Mouse (Mus musculus) kidney, postnatal 25 days (tissue): Measurements from ENCODE around the gene Timp3.
A peak's percentile ranks its signal among the peaks of the same experiment; 100 is the strongest.
"Not testable (repeated sequence)": the region's sequence is repeated elsewhere in the genome, so short reads cannot be mapped to it uniquely, and the experiment has no call there.

ENCODE experiments used
- DNase-seq, 2 experiments: peaks; one replicate each; pipeline ENCODE4 v3.0.0; 2021; ENCODE audit warnings: mixed read lengths in 2 of 2

Timp3 gene

DNA sequence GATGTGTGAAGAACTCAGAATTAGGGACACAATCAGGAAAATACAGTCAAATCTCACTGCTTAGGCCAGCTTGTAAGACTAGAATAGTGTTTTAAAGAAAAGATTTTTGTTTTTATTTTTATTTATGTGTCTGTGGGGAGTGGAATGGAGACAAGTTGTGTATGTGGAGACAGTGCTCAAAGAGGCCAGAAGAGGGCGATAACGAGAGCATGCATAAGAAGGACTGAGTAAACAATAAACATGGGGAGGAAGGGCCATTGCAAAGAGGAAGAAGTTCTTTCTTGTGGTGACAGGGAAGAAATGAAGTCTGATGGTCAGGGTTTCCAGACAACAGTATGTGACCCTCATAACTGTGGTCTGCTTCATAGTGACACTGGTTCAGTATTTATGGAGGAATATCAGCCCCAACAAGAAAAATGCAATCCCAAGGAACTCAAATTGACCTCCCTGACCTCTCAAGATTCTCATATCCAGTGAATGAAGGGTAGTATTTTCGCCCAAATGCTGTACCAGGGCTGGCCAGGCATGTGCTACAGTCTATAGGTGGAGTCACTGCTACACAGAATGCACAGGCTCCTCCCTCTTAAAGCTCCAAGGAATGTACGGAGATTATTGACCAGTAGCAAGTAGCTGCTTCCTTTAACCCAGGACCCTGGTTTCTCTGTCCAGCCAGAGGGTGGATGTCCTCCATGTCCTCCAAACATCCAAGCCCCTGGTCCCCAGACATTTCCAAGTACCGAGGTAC, 56.8 kb downstream of the Timp3 start:
- DNase-seq, result peak; percentile 71 to 84

DNA sequence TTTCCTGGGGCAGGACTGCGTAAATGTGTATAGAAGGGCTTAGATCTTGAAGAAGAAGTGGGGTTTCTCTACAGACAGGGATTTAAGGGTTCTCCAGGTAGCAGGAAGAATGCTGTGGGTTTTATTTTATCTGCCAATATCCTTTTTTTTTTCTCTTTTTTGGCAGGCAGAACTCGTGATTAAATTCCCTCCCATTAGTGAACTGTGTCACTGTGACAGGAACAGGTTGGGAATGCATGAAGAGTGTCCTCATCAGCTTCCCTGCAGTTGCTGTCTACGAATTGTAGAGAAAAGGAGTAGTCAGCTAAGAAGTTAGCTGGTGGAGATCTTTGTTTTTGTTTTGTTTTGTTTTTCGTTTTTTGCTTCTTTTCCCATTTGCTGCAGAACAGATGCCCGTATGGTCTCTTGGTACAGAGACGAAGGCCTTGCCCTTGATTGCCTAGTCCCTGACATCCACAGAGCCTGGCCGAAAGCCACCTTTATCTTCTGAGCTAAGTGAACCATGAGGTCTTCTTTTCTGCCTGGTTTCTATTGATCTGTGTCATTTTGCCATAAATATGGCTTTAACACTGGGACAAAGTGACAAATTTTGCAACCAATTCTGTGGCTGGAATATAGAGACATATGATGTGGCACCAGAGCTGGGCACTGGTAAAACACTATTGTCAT, 58.3 kb downstream of the Timp3 start:
- no peak for DNase-seq

DNA sequence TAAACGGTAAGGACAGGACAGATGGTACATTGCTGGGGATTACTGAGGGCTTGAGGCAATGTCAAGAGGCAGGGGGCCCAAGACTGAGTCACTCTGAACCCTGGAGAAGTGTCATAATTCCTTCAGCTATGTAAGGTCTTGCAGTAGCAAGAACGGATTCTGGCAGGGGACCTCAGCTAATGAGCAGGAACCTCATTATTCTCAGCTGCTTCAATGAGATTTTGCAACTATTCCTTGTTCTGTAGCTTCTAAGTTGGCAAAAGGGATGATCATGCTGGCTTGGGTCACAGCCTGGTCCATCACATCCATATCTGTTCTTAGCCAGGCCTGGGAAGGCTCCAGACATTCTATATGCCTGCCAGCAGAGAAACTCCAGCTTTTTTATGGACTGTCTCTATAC, 59.0 kb downstream of the Timp3 start:
- no peak for DNase-seq

DNA sequence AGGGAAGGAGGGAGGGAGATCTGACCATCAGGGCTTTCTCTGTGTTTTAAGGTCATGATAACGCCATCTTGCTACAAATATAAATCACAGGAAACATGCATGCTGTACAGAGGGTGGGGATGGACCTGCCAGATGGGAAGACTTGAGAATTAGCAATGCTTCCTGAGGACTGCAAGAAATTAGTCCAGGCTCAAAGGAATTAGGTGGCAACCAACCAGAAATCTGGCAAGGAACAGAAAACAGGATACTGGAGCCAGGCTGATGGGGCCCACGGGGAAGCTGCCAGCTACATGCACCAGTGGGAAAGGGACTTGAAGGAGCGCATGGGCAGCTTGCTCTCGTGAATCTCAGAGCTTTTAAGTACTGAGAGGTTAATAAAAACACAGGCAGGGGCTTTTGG, 59.5 kb downstream of the Timp3 start:
- no peak for DNase-seq

DNA sequence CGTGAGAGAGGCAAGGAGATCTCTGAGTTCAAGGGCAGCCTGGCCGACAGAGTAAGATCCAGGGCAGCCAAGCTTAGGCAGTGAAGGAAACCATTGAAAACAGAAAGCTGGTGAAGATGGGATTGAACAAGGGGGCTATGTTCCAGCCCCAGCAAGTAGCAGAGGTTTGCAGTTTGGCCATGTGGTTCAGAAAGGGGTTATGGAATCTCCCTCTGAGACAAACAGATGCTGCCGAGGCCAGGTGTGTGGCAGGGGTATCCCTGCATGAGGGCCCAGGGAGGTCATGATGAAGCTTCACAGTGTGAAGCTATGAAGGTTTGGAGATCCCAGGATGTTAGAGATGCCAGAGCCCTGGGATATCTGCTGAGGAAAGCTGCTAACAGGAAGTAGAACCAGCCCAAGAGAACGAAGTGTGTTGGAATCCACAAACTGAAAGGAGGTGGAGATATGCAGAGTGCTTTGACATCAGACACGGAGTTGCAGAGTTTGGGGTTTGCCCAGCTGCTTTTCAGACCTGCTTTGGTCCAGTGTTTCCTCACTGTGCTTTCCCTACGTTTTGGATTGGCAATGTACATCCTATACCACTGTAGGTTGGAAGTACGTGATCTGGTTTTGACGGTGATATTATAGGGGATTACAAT, 63.6 kb downstream of the Timp3 start:
- no peak for DNase-seq

DNA sequence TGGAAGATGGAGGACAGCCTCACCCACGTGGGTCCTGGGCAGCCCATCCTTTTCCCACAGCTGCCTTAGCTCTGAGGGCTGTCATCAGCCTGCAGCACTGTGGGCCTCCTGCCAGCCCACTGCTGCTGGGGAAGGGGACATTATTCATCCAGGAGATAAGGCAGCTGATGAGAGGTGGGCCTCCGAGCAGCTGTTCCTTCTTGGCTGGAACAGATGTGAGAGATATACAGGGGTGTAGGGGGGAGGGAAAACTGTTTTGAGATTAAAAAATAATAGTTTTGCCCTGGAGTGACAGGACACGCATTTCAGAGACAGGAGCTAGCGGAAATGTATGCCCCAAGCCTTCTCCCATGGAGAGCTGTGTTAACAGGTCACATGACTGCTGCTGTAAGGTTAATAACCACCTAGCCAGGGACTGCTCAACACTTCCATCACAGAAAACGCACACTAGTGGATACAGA, 65.5 kb downstream of the Timp3 start:
- DNase-seq, result peak; percentile 66 to 82

DNA sequence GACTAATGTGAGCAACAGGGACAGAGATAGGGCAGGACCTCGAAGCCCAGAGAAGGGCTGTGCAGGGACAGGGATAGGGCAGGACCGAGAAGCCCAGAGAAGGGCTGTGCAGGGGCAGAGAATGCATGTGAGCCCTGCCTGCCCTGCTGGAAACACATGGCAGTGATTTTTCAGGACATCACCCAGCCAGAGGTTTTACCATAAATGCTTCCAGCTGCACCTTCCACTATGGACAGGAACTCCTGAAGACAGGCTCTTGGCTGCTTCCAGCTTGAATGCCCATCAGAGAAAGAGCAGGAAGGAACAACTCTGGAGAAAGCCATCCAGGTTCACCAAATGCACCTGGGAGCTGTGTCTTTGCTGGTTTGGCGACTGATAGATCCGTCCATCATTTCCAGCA, 67.2 kb downstream of the Timp3 start:
- DNase-seq, result no peak

DNA sequence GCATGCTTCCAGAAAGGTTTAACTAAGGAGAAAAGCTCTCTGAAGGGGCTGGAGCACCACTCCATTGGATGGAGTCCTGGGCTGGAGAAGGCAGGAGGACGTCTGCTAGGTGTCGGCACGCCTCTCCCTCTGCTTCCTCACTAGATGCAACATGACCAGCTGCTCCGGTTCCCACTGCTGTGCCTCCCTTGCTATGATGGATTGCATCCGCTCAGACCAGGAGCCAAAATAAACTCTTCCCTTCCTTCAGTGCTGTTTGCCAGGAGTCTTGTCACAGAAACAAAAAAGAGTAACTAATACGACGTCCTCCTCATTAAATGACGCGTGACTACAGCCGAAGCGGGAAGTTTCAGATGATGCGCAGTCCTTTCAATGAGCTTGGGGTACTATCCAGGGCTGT, 68.6 kb downstream of the Timp3 start:
- peak; percentile 72 to 85 for DNase-seq

DNA sequence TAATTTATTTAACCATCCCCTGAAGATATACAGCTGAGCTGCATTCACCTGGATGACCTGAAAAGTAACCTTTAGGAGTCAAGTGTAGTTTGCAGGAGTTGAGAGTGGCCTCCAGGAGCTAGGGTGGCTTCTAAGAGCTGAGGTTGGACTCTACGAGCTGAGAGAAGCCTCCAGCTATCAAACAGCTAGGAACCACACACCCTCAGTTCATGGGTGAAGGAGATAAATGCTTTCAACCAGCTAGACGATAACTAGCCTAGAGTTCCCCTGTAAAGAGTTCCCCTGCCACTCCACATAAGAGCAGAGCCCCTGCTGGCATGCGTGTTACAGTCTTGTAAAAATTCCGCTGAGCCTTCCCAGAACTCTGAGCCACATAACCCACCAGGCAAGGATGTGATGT, 69.2 kb downstream of the Timp3 start:
- no peak for DNase-seq

DNA sequence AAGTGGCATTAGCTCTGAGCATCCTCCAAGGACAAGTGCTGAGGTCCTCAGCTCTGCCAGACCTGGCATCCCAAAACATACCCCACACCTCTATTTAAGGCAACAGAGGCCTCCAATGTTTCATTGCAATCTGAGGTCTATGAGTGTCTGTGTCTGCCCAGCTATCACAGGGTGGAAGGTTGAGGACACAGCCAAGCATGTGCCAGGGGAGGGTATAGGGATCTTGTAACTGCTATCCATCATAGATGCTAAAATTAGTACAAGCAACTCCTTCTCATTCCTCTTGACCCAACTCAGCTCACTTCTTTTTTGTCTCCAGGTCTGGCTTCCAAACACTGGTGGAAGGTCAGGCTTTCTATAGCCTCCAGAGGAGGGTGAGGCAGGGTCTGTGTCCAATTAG, 71.4 kb downstream of the Timp3 start:
- DNase-seq, result no peak

DNA sequence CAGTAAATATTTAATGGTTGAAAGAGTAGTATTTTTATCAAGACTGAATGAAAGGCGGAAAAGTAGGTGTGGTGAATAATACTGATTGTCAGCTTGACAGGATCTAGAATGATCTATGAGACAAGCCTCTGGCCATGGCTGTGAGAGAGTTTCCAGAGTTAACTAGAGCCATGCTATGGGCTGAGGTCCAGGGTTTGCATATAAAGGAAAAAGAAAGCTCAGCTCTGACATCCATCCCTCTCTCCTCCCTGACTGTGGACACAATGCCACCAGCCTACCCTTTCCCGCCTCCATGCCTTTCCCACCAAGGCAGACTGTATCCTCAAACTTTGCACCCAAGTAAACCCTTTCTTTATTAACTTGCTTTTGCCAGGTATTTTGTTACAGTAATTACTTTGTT, 73.9 kb downstream of the Timp3 start:
- no peak for DNase-seq

DNA sequence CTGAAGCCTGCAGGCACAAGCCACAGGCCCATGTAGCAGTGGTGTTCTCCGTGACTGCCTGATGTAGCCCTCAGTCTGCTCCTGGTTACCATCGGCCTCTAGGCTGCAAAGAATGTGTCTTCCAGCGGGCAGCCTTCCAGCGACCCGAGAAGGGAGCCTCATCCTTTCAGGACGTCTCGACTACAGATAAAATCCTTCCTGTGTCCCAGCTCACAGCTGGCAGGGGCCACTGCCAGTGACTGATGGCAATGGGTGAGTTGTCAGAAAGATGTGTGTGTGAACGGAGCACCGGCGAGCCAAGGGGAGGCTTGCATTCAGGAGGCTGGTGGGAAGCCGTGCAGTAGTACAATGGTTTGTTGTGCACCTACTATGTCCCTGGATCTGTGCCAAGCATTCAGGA, 75.7 kb downstream of the Timp3 start:
- DNase-seq, result peak; percentile 68 to 83

DNA sequence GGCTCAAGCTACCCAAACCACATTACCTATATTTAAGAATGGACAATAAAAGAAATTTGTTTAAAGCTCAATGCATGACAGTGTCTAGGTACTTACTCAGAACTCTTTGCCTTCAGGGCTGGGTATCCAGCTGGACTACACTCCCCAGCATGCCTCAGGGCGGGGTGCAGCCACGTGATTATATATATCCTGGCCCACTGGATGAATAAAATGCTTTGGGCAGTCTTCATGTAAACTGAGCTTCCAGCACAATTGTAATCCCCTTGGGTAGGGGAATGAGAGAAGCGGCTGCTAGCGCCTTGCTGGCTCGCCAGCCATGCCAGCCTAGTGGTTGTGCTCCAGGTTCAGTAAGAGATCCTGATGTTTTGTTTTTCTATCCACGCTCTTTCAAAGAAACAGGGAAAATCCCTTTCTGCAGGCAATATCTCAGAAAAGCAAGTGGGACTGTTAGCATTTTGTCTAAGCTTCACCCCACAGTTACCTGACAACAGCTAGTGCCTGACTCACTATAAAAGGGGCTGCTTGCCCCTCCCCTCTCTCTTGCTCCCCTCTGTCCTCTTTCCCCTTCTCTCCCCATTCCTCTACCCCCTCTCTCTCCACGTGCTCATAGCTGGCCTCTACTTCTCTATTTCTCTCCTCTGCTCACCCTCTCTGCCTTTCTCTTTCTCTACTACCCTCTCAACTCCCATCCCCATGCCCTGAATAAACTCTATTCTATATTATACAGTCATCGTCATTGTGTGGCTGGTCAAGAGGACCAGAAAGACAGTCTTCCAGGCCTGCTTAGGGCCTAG, 76.4 kb downstream of the Timp3 start:
- no peak for DNase-seq

DNA sequence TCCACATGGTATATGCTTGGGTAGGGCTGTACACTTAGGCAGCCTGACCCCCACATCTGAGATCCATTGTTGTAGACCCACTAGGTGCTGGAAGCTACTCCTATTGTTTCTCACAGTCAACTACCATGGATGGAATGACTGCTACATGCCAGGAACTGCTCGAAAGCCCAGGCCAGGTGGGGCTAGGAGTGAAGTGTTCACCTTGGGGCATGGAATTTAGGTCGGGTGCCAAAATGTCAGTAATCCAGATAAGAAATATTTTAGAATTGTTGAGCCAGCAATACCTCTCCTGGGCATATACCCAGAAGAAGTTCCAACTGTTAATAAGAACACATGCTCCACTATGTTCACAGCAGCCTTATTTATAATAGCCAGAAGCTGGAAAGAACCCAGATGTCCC, 78.6 kb downstream of the Timp3 start:
- DNase-seq, result not testable (repeated sequence)

DNA sequence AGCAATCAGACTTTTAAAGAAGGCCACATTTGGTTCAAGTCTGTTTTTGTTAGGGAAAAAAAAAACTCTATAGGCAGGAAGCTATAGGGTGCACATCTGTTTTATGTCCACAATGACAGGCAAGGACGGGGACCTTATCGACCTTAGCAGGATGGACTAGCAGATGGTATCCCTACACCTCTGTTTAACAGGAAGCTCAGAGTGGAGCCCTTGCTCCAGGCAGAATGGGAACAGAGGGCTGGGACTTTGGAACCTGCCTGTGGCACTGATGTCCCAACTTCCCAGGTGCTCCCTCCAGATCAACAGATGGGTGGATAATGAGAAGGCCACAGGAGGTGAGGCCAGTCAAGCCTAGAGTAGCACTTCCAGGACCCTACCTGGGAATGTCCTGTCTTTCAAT, 80.5 kb downstream of the Timp3 start:
- DNase-seq, result no peak

DNA sequence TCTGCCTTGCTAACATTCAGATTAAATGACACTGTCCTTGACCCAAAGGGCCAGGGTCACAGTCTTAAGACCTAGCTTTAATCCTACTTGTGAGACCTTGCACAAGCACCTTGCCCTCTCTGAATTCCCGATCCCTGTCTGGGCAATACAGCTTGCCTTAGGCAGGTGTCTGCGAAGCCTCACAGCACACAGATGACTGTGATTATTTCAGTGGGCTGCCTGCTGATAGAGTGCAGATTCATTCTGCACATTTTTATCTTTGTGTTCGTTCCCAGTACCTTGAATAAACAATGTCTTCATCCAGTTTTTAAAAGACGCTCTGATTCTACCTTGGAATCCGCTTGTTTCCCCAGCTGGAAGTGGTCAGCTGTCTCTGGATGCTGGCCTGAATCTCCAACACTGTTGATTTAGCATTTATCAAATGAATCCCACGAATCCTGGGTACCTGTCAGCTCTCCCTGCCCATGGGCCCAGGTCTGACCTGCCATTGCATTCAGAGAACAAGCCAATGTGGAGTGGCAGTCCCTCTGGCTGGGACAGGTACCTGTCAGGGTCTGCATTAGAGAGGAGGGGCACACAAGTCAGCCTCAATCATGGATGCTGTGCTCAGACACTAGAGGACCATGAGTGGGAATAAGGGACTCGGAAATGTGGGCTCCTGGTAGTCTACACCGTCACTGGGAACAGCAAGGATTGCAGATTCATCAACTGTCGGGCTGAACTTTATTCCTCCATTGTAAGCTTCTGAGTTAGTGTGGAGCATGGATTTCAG, 81.2 kb downstream of the Timp3 start:
- no peak for DNase-seq

DNA sequence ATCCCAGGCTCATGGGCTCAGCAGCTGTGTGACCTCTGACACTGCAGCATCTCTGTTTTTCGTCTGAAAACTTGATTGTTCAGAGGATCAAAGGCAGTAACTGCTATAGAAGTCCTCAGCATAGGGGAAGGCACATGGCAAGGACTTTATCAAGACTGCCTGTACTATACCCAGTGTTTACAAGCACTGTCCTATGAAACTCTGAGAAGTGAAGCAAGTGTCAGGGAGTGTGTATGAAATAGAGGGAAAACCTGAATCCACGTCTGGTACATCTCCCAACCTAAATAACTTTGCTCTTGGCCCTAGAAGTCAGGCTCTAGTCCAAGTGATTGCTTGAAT, 81.7 kb downstream of the Timp3 start:
- DNase-seq, result no peak

DNA sequence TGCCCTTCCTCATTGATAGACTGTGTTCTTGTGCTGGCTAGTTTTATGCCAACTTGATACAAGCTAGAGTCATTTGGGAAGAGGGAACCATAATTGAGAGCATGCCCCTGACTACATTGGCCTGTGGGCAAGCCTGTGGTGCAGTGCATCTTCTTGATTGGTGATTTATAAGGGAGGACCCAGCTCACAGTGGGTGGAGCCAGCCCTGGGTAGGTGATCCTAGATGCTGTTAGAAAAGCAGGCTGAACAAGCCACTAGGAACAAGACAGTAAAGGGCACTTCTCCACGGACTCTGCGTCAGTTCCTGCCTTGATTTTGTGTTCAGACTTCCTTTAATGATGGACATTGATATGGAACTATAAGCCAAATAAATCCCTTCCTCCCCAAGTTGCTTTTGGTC, 84.5 kb downstream of the Timp3 start:
- no peak for DNase-seq

DNA sequence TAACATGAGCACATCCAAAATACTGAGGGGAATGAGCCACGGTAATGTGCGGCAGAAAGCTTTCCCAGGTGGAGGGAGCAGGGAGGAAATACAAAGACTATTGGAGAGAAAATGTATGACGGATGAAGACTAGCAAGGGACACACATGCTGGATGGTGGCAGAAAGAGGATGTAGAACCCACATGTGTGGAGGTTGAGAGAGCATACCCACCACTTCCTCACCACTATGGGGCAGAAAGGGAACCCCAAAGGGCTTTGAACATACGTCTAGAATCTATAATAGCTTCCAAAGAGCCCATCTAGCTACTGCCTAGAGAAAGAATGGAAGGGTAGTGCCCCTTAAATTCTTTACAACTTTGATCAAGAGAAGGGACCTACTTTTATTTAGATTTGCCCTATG, 85.5 kb downstream of the Timp3 start:
- no peak for DNase-seq

DNA sequence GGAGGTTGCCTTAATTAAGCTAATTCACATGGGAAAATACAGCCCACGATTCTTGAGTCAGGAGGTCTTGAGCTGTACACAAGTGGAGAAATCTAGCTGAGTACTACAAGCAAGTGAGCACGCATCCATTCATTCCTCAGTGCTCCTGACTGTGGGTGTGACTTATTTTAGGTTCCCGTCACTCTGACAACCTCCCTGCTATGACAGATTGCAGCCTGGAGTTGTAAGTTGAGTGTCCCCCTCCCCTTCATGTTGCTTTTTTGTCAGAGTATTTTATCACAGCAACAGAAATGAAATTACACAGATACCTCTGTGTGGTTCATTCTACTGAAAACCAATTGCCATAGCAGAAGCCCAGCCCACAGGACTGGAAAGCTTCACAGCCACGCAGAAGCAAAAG, 86.1 kb downstream of the Timp3 start:
- DNase-seq, result no peak

DNA sequence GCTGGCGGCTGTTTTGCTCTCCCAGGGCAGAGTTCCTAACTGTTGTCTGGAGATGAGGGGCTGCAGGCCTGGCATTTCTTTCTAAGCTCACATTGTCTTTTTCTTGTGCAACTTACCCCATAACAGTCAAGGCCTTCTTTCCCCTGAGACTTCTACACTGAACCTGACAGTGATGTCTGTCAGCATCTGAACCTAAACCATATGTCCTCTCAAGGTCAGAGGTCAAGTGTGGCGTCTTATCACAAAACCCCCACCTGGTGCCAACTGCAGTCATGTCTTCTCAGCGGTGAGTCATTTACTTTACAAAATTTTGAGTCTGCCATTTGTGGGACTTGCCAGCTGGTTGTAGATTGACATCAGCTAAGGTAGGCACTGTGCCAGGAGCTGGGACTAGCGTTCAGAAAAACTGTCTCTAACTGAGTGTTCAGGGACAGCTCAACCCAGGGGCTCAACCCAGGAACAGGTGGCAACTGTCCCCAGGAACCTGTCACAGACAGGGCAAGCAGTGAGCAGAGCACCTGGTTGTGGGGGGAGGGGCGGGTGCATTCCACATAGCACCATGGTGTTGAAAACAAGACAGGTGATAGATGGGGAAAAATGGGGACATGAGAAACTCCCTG, 87.8 kb downstream of the Timp3 start:
- peak; percentile 48 to 50 for DNase-seq

DNA sequence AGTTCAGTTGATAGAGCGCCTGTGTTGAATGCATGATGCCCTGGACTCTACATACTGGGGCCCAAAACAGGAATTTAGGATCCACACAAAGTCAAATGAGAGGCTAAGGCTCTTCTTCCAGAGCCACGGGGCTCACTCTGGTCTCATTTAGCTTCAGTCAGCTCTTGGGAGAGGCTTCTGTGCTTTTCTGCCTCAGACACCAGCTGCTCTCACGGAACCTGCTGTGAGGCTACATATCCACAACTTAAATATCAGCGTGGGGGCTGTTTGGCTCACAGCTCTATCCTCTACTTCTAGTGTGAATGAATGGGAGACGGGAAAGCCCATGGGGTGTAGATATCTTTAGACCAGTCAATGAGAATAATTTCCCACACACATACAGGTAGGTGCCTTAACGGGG, 88.6 kb downstream of the Timp3 start:
- no peak for DNase-seq
